Mouse (Mus musculus) MEL (cell line): ENCODE data around the gene S100a5. TPM values are rescaled to one million over a fixed set of nuclear protein-coding genes. Genes with fewer than 3 reads are reported as not detected.

ENCODE experiments used
- DNase-seq: peaks from one replicate; pipeline ENCODE4 v3.0.0; 2011; ENCODE audit warnings: low read depth, low spot score
- H3K27ac ChIP-seq: 2 replicates; pipeline ENCODE4 v1.5.1; 2012; ENCODE audit warnings: low read depth, mild to moderate bottlenecking, control low read depth, low read length, moderate library complexity; ENCODE audit not compliant: control insufficient read depth
- H3K27me3 ChIP-seq, 2 experiments: fragments of 150-350 bp in 1 of 2; sonication (generic) in 1 of 2; 2 replicates each; pipeline ENCODE4 v1.6.1; 2012; ENCODE audit warnings: low read length in 2 of 2, mild to moderate bottlenecking in 2 of 2, improper control_type of control experiment in 1 of 2, moderate library complexity in 1 of 2; ENCODE audit not compliant: insufficient read depth in 2 of 2, control insufficient read depth in 1 of 2
- H3K36me3 ChIP-seq, 2 experiments: 2 replicates each; pipeline ENCODE4 v1.6.1; 2012 to 2014; ENCODE audit warnings: low read length in 2 of 2, improper control_type of control experiment in 1 of 2, inconsistent platforms in 1 of 2, mild to moderate bottlenecking in 1 of 2; ENCODE audit not compliant: insufficient read depth in 2 of 2, control insufficient read depth in 1 of 2
- H3K4me1 ChIP-seq, 2 experiments: fragments of 150-350 bp in 1 of 2; sonication (generic) in 1 of 2; 2 replicates each; pipeline ENCODE4 v1.6.1; 2012; ENCODE audit warnings: low read length in 2 of 2, improper control_type of control experiment in 1 of 2, mild to moderate bottlenecking in 1 of 2; ENCODE audit not compliant: insufficient read depth in 2 of 2, control insufficient read depth in 1 of 2
- H3K4me3 ChIP-seq, 2 experiments: fragments of 150-350 bp in 1 of 2; sonication (generic) in 1 of 2; 2 replicates each; pipeline ENCODE4 v1.5.1; 2012; ENCODE audit warnings: low read depth in 2 of 2, low read length in 2 of 2, mild to moderate bottlenecking in 2 of 2, moderate library complexity in 2 of 2, control low read depth in 1 of 2, improper control_type of control experiment in 1 of 2; ENCODE audit not compliant: control insufficient read depth in 1 of 2, insufficient read depth in 1 of 2
- H3K79me2 ChIP-seq: 2 replicates; pipeline ENCODE4 v1.6.1; 2012; ENCODE audit warnings: mild to moderate bottlenecking, low read length, moderate library complexity; ENCODE audit not compliant: control insufficient read depth, poor library complexity, insufficient read depth
- H3K9ac ChIP-seq: 2 replicates; pipeline ENCODE4 v1.6.1; 2012; ENCODE audit warnings: low read depth, mild to moderate bottlenecking, control low read depth, low read length, moderate library complexity; ENCODE audit not compliant: control insufficient read depth, poor library complexity, severe bottlenecking
- H3K9me3 ChIP-seq: fragments of 150-350 bp; sonication (generic); replicated peaks from 2 replicates; pipeline ENCODE4 v1.6.1; 2012; ENCODE audit warnings: mild to moderate bottlenecking, low read length, improper control_type of control experiment, moderate library complexity; ENCODE audit not compliant: insufficient read depth
- CHD1 ChIP-seq: IDR thresholded peaks from 2 replicates; pipeline ENCODE4 v1.6.1; 2012; ENCODE audit warnings: low read depth, mild to moderate bottlenecking, inconsistent platforms, low read length, improper control_type of control experiment
- CTCF ChIP-seq, 3 experiments: IDR thresholded peaks in 2 of 3; conservative IDR thresholded peaks in 1 of 3; 2 replicates each; pipeline ENCODE4 v1.5.1; 2011 to 2012; ENCODE audit warnings: low read length in 3 of 3, low read depth in 2 of 3, mild to moderate bottlenecking in 2 of 3, improper control_type of control experiment in 1 of 3, inconsistent platforms in 1 of 3, mixed read lengths in 1 of 3, moderate library complexity in 1 of 3; ENCODE audit not compliant: control insufficient read depth in 1 of 3, insufficient read depth in 1 of 3, poor library complexity in 1 of 3, severe bottlenecking in 1 of 3
- E2F4 ChIP-seq: IDR thresholded peaks from 2 replicates; pipeline ENCODE4 v1.6.1; 2011; ENCODE audit warnings: low read depth, low read length, improper control_type of control experiment, borderline replicate concordance
- ELF1 ChIP-seq: IDR thresholded peaks from 2 replicates; pipeline ENCODE4 v1.6.1; 2014; ENCODE audit warnings: low read depth, mild to moderate bottlenecking, inconsistent platforms, low read length, improper control_type of control experiment, moderate library complexity
- ETS1 ChIP-seq: IDR thresholded peaks from 2 replicates; pipeline ENCODE4 v1.6.1; 2012; ENCODE audit warnings: low read depth, mild to moderate bottlenecking, inconsistent platforms, low read length, improper control_type of control experiment, moderate library complexity
- JUND ChIP-seq: IDR thresholded peaks from 2 replicates; pipeline ENCODE4 v1.6.1; 2011; ENCODE audit warnings: low read depth, mild to moderate bottlenecking, improper control_type of control experiment, low read length
- MAFK ChIP-seq: IDR thresholded peaks from 2 replicates; pipeline ENCODE4 v1.6.1; 2011; ENCODE audit warnings: low read depth, mild to moderate bottlenecking, low read length, improper control_type of control experiment, borderline replicate concordance
- MAX ChIP-seq: IDR thresholded peaks from 2 replicates; pipeline ENCODE4 v1.6.1; 2011; ENCODE audit warnings: low read length, improper control_type of control experiment
- MAZ ChIP-seq: IDR thresholded peaks from 2 replicates; pipeline ENCODE4 v1.6.1; 2012; ENCODE audit warnings: low read depth, mild to moderate bottlenecking, inconsistent platforms, low read length, improper control_type of control experiment
- MYB ChIP-seq: IDR thresholded peaks from 2 replicates; pipeline ENCODE4 v1.6.1; 2011; ENCODE audit warnings: mild to moderate bottlenecking, low read depth, low read length, improper control_type of control experiment
- MYC ChIP-seq: IDR thresholded peaks from 2 replicates; pipeline ENCODE4 v1.6.1; 2011; ENCODE audit warnings: low read depth, mild to moderate bottlenecking, low read length, improper control_type of control experiment, moderate library complexity
- NELFE ChIP-seq: IDR thresholded peaks from 2 replicates; pipeline ENCODE4 v1.6.1; 2011; ENCODE audit warnings: low read depth, low read length, improper control_type of control experiment
- NRF1 ChIP-seq: IDR thresholded peaks from 2 replicates; pipeline ENCODE4 v1.6.1; 2014; ENCODE audit warnings: low read depth, mild to moderate bottlenecking, inconsistent platforms, low read length, improper control_type of control experiment, moderate library complexity; ENCODE audit not compliant: poor library complexity, insufficient read depth, severe bottlenecking
- POLR2AphosphoS5 ChIP-seq: IDR thresholded peaks from 2 replicates; pipeline ENCODE4 v1.6.1; 2012; ENCODE audit warnings: low read depth, borderline replicate concordance, mild to moderate bottlenecking, inconsistent platforms, low read length, moderate library complexity, mixed read lengths
- RAD21 ChIP-seq: IDR thresholded peaks from 2 replicates; pipeline ENCODE4 v1.6.1; 2011; ENCODE audit warnings: mild to moderate bottlenecking, low read depth, low read length, improper control_type of control experiment
- RCOR1 ChIP-seq: IDR thresholded peaks from 2 replicates; pipeline ENCODE4 v1.6.1; 2012; ENCODE audit warnings: low read depth, mild to moderate bottlenecking, inconsistent platforms, low read length, improper control_type of control experiment
- SMC3 ChIP-seq: IDR thresholded peaks from 2 replicates; pipeline ENCODE4 v1.6.1; 2011; ENCODE audit warnings: low read depth, low read length, improper control_type of control experiment
- TBP ChIP-seq: IDR thresholded peaks from 2 replicates; pipeline ENCODE4 v1.8.0; 2011; ENCODE audit warnings: low read depth, low read length, improper control_type of control experiment
- TCF12 ChIP-seq: IDR thresholded peaks from 2 replicates; pipeline ENCODE4 v1.6.1; 2014; ENCODE audit warnings: low read depth, mild to moderate bottlenecking, inconsistent platforms, low read length, improper control_type of control experiment, moderate library complexity
- USF2 ChIP-seq, 2 experiments: IDR thresholded peaks; 2 replicates each; pipeline ENCODE4 v1.6.1; 2011 to 2012; ENCODE audit warnings: improper control_type of control experiment in 2 of 2, low read length in 2 of 2, borderline replicate concordance in 1 of 2, inconsistent platforms in 1 of 2, low read depth in 1 of 2, mild to moderate bottlenecking in 1 of 2; ENCODE audit not compliant: insufficient read depth in 1 of 2
- ZC3H11A ChIP-seq: IDR thresholded peaks from 2 replicates; pipeline ENCODE4 v1.6.1; 2012; ENCODE audit warnings: low read depth, mild to moderate bottlenecking, inconsistent platforms, low read length, improper control_type of control experiment
- ZKSCAN1 ChIP-seq: IDR thresholded peaks from 2 replicates; pipeline ENCODE4 v1.6.1; 2012; ENCODE audit warnings: low read depth, mild to moderate bottlenecking, inconsistent platforms, low read length, improper control_type of control experiment, moderate library complexity
- ZMIZ1 ChIP-seq: IDR thresholded peaks from 2 replicates; pipeline ENCODE4 v1.6.1; 2012; ENCODE audit warnings: low read depth, mild to moderate bottlenecking, inconsistent platforms, low read length, improper control_type of control experiment, moderate library complexity
- polyA plus RNA-seq, 2 experiments: library from polyadenylated mRNA; stranded (reverse) in 1 of 2; unstranded in 1 of 2; fragments of >175 nt in 1 of 2; fragments of >200 nt in 1 of 2; gene quantifications; 2 replicates each; pipeline versions ENCODE4 v1.2.1 to v1.2.4; 2012; ENCODE audit warnings: low replicate concordance in 2 of 2, low read depth in 1 of 2; ENCODE audit not compliant: insufficient read length in 2 of 2, insufficient read depth in 1 of 2, missing spikeins in 1 of 2
- total RNA-seq: library from RNA; depleted of rRNA; stranded (reverse); fragments of 300-350 nt; gene quantifications from 2 replicates; pipeline ENCODE4 v1.2.3, GENCODE M21; 2012

Gene S100a5
- total and polyA plus RNA-seq, 3 experiments, result not detected

DNA sequence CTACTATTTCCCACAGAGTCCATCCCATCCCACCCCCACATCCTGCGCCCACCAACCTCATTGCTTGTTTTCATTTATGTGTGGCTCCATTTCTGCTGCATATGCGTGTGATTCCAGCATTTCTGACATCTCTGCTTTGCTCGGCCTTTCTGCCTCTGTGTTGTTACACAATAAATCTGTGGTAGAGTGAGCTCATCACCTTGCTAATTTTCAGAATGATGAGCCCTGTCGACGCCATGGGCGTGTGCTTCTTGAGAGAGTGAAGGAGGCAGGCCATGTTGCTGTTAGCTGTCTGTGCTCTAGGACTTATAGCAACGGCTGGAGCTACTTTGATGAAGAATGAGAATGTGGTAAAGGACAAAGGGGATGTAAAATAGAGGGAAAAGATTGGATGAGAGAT is 32.7 kb downstream of the S100a5 start:
- H3K36me3 ChIP-seq, result no peaks in the 10 kb centered on the region
- no peak for DNase-seq
- no peak for TF ChIP-seq RCOR1
- no peak for TF ChIP-seq ZMIZ1
- TF ChIP-seq, all 39 proteins: peak for 0
- peaks cover 3 to 4% of the 10 kb centered on the region in 2 experiments; a peak in 2 of 4 replicates for H3K27me3 ChIP-seq
- H3K9ac ChIP-seq, result no peak overlapping the region
- no peaks in the 10 kb centered on the region for H3K9me3 ChIP-seq
- no peak overlapping the region for H3K4me3 ChIP-seq
- H3K4me1 ChIP-seq, result no peaks in the 10 kb centered on the region
- H3K79me2 ChIP-seq, result no peaks in the 10 kb centered on the region
- no peak overlapping the region for H3K27ac ChIP-seq

DNA sequence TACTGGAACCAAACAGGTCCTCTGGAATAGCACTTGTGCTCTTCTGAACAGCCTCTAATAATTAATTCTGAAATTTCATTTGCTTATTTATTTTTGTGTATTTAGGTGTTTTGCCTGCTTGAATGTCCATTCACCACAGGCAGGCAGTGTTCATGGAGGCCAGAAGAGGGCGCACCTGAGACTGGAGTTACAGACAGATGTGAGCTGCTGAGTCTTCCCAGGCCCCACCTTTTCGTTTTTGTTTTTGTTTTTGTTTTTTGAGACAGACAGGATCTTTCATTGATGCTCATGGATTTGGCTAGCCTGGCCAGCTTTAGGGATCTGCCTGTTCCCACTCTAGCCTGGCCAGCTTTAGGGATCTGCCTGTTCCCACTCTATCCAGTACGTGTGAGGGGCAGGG is 35.9 kb downstream of the S100a5 start:
- Histone ChIP-seq H3K36me3 (no peaks in the 10 kb centered on the region), H3K9ac (no peak overlapping the region), H3K27me3 (no peaks in the 10 kb centered on the region; a peak in 2 of 4 replicates), H3K27ac (no peak overlapping the region), H3K79me2 (no peaks in the 10 kb centered on the region), H3K4me3 (no peak overlapping the region), H3K4me1 (no peaks in the 10 kb centered on the region), H3K9me3 (no peaks in the 10 kb centered on the region)
- peak; percentile 77 for DNase-seq
- TF ChIP-seq CTCF (IDR thresholded peaks at IDR 0.05 in 2 of 3, conservative IDR thresholded peaks at IDR 0.05 in 1 of 3; ENCODE audit: control insufficient read depth in 1 of 3, insufficient read depth in 1 of 3, low read depth in 2 of 3, low read length in 3 of 3, poor library complexity in 1 of 3, severe bottlenecking in 1 of 3) (peak; percentile 51 to 64 (median 61)), MAX (no peak), SMC3 (peak; percentile 51), ETS1 (no peak), ZC3H11A (no peak), CHD1 (no peak), RAD21 (peak; percentile 14), RCOR1 (no peak), JUND (no peak), E2F4 (no peak)

DNA sequence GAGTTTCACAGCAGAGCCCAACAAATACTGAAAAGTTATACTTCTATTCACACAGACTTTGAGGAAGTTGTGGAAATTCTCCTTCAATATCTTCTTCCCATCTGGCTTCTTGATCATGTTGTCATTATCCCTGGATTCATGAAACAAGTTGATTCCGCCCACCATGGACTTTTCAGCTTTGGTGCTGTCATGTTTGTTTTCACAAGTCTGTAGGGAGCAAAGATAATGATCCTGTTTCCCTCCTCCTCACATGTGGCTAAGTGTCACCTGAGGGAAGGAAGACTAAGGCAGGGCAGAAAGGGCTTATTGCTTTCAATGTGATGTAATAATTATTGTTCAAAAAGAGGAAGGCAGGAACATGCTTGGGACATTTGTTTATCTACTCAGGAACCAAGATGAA is 39.0 kb downstream of the S100a5 start:
- no peaks in the 10 kb centered on the region for H3K79me2 ChIP-seq
- H3K27ac ChIP-seq, result no peak overlapping the region
- no peaks in the 10 kb centered on the region for H3K36me3 ChIP-seq
- no peaks in the 10 kb centered on the region for H3K4me1 ChIP-seq
- TF ChIP-seq CHD1 (no peak), ZC3H11A (no peak), POLR2AphosphoS5 (no peak), NELFE (no peak), TBP (no peak), MYC (no peak), MAFK (no peak), ETS1 (no peak), MYB (no peak), MAZ (no peak), TCF12 (no peak), ZKSCAN1 (no peak), ZMIZ1 (no peak), ELF1 (no peak), USF2 (IDR thresholded peaks at IDR 0.05; ENCODE audit: borderline replicate concordance in 1 of 2, insufficient read depth in 1 of 2, low read depth in 1 of 2, low read length in 2 of 2) (no peak), NRF1 (no peak)
- no peak for DNase-seq
- peaks cover 0 to 3% of the 10 kb centered on the region in 2 experiments; a peak in 2 of 4 replicates for H3K27me3 ChIP-seq
- H3K9me3 ChIP-seq, result no peaks in the 10 kb centered on the region
- no peak overlapping the region for H3K9ac ChIP-seq
- H3K4me3 ChIP-seq, result no peak overlapping the region
